Comparison of ENCODE assay signal across 8 mouse cellular contexts in genomic region chr4:8198033-8198432, GRCm38 (mm10). TPM values are rescaled to one million over a fixed set of nuclear protein-coding genes. Genes with fewer than 3 reads are reported as not detected.
DNase-seq lines count a peak whose midpoint lies in the region; ATAC-seq lines count a peak whose summit lies in the region.
"Had no signal": no experiment of that assay in that cellular context is flagged by ENCODE, and none has a peak within 500 bp of the region (broad histone marks: within the 10 kb centered on the region; RNA-seq: fewer than 3 reads in every experiment).

No protein-coding gene starts in this region.

- DNase-seq in heart, embryonic 10.5 days (ENCODE audit: low spot score) = no peak
- peak; percentile 39 for DNase-seq in adrenal gland, postnatal 14 days
- peak; percentile 43 for DNase-seq in lung, postnatal 14 days
- DNase-seq in embryonic facial prominence, embryonic 10.5 days (ENCODE audit: low spot score) = no peak
- no peak for DNase-seq in left cerebral cortex, postnatal 25 days (ENCODE audit: low spot score in 2 of 2)

- no peaks in the 10 kb centered on the region for H3K36me3 ChIP-seq in heart, embryonic 15.5 days
- H3K36me3 ChIP-seq in heart, embryonic 10.5 days = no peaks in the 10 kb centered on the region
- H3K36me3 ChIP-seq in intestine, embryonic 16.5 days (ENCODE audit: control insufficient read depth, insufficient read depth, low read length) = no peaks in the 10 kb centered on the region
- no peaks in the 10 kb centered on the region for H3K36me3 ChIP-seq in embryonic facial prominence, embryonic 10.5 days (replicated peaks)
- H3K36me3 ChIP-seq: embryonic facial prominence, embryonic 15.5 days had no signal

- no peak overlapping the region for H3K4me3 ChIP-seq in heart, embryonic 15.5 days
- no peak overlapping the region for H3K4me3 ChIP-seq in heart, embryonic 10.5 days
- no peak overlapping the region for H3K4me3 ChIP-seq in intestine, embryonic 16.5 days (ENCODE audit: low read length)
- H3K4me3 ChIP-seq in embryonic facial prominence, embryonic 10.5 days = no peak overlapping the region
- H3K4me3 ChIP-seq: embryonic facial prominence, embryonic 15.5 days had no signal

- H3K4me1 ChIP-seq in heart, embryonic 15.5 days (replicated peaks) = peaks cover 20% of the 10 kb centered on the region
- peaks cover 20% of the 10 kb centered on the region for H3K4me1 ChIP-seq in heart, embryonic 10.5 days
- H3K4me1 ChIP-seq in intestine, embryonic 16.5 days (ENCODE audit: control insufficient read depth, insufficient read depth, low read length) = 0 out of 2 replicates have a peak, but pooled peaks cover 4% of the 10 kb centered on the region
- H3K4me1 ChIP-seq in embryonic facial prominence, embryonic 10.5 days = peaks cover 8% of the 10 kb centered on the region; the same call in 1 of the 2 replicates
- H3K4me1 ChIP-seq: embryonic facial prominence, embryonic 15.5 days had no signal

- 60% methylated on average over 5 of the region's 5 CpGs for WGBS in heart, embryonic 15.5 days
- WGBS in heart, embryonic 10.5 days = 46% methylated on average over 5 of the region's 5 CpGs
- 65% methylated on average over 5 of the region's 5 CpGs for WGBS in intestine, embryonic 16.5 days
- WGBS in embryonic facial prominence, embryonic 10.5 days = 83% methylated on average over 5 of the region's 5 CpGs

- H3K27ac ChIP-seq in heart, embryonic 15.5 days = no peak overlapping the region
- H3K27ac ChIP-seq in heart, embryonic 10.5 days = no peak overlapping the region
- no peak overlapping the region for H3K27ac ChIP-seq in intestine, embryonic 16.5 days (ENCODE audit: low read length)
- no peak overlapping the region for H3K27ac ChIP-seq in embryonic facial prominence, embryonic 10.5 days (replicated peaks)
- H3K27ac ChIP-seq: embryonic facial prominence, embryonic 15.5 days had no signal

- H3K9ac ChIP-seq in heart, embryonic 15.5 days = no peak overlapping the region
- H3K9ac ChIP-seq in intestine, embryonic 16.5 days (ENCODE audit: low read depth, low read length) = no peak overlapping the region
- H3K9ac ChIP-seq: embryonic facial prominence, embryonic 15.5 days had no signal

- intact Hi-C loops in left cerebral cortex, postnatal 25 days (cut with DNase I) = no loop called here

- H3K4me2 ChIP-seq in heart, embryonic 15.5 days = no peak overlapping the region
- no peak overlapping the region for H3K4me2 ChIP-seq in intestine, embryonic 16.5 days (ENCODE audit: low read depth, low read length)
- H3K4me2 ChIP-seq: embryonic facial prominence, embryonic 15.5 days had no signal

- no peaks in the 10 kb centered on the region for H3K9me3 ChIP-seq in heart, embryonic 15.5 days (replicated peaks)
- H3K9me3 ChIP-seq in heart, embryonic 10.5 days = no peaks in the 10 kb centered on the region
- H3K9me3 ChIP-seq in intestine, embryonic 16.5 days (ENCODE audit: control insufficient read depth, low read length) = no peaks in the 10 kb centered on the region
- H3K9me3 ChIP-seq in embryonic facial prominence, embryonic 10.5 days = no peaks in the 10 kb centered on the region

- ATAC-seq in heart, embryonic 15.5 days (replicated peaks; ENCODE audit: insufficient number of reproducible peaks, insufficient read depth, low FRiP score, low read depth) = 0 out of 2 replicates have a peak, but pooled peaks have one; percentile 47
- 0 out of 2 replicates have a peak, but pooled peaks have one; percentile 35 for ATAC-seq in intestine, embryonic 16.5 days

- H3K27me3 ChIP-seq in heart, embryonic 15.5 days = no peaks in the 10 kb centered on the region
- no peaks in the 10 kb centered on the region for H3K27me3 ChIP-seq in heart, embryonic 10.5 days (ENCODE audit: insufficient read depth, poor library complexity, severe bottlenecking)
- H3K27me3 ChIP-seq in intestine, embryonic 16.5 days (replicated peaks; ENCODE audit: control insufficient read depth, insufficient read depth, low read length) = no peaks in the 10 kb centered on the region
- H3K27me3 ChIP-seq in embryonic facial prominence, embryonic 10.5 days (replicated peaks; ENCODE audit: low read depth, poor library complexity, severe bottlenecking) = no peaks in the 10 kb centered on the region
- H3K27me3 ChIP-seq: embryonic facial prominence, embryonic 15.5 days had no signal

RNA-seq across cellular contexts. Expression of gene Car8, which starts 40.8 kb away (rescaled TPM):
- polyA plus RNA-seq in heart, embryonic 15.5 days (2015; fragmentation: Nextera tagmentation; extraction: Ambion mirVana) = 10.2 and 11.5 TPM in 2 replicates
- 4.5 and 6.0 TPM in 2 replicates for polyA plus RNA-seq in heart, embryonic 10.5 days (2016; fragmentation: Nextera tagmentation; extraction: Ambion mirVana)
- 6.3 and 9.7 TPM in 2 replicates for total RNA-seq in adrenal gland, postnatal 14 days (2021)
- polyA plus RNA-seq in intestine, embryonic 16.5 days (2015; fragmentation: Nextera tagmentation; extraction: Ambion mirVana) = 54.2 TPM in 2 replicates
- 2.4 and 2.9 TPM in 2 replicates for polyA plus RNA-seq in embryonic facial prominence, embryonic 10.5 days (2016; fragmentation: Nextera tagmentation; extraction: Ambion mirVana)
- total RNA-seq in left cerebral cortex, postnatal 25 days (2021) = 1 to 10 TPM; 8.4 to 9.4 TPM

Comparison
In these comparisons a context has a peak if more than half of its experiments do, and no peak if none do; other contexts are left out.
1. DNase-seq: peak in adrenal gland, postnatal 14 days (single experiment) and lung, postnatal 14 days (single experiment); none in heart, embryonic 10.5 days (single experiment), embryonic facial prominence, embryonic 10.5 days (single experiment) and left cerebral cortex, postnatal 25 days (0 of 2).